Mouse (Mus musculus) lung, adult 2 months (tissue): Measurements from ENCODE around the gene Nktr.

Experiments
- CTCF ChIP-seq: fragments of 200-500 bp; IDR thresholded peaks from 2 replicates; pipeline ENCODE4 v1.5.1; 2011; ENCODE audit warnings: mild to moderate bottlenecking, low read length, control low read depth; ENCODE audit not compliant: insufficient read depth
- POLR2A ChIP-seq: fragments of 200-500 bp; IDR thresholded peaks from 2 replicates; pipeline ENCODE4 v1.6.1; 2011; ENCODE audit warnings: low read depth, mild to moderate bottlenecking, control low read depth, low read length, borderline replicate concordance; ENCODE audit errors: extremely low read depth

GRCm38 (mm10) chr9:121776511-121776910 is 57.5 kb downstream of the Nktr start:
- TF ChIP-seq CTCF (no peak), POLR2A (no peak)
